Mouse (Mus musculus) forebrain, embryonic 12.5 days (tissue): ENCODE data around the gene Kcnj8. TPM values are rescaled to one million over a fixed set of nuclear protein-coding genes. Genes with fewer than 3 reads are reported as not detected.

ENCODE experiments used
- ATAC-seq: fragments of 200-750 bp; cut with Nextera tagmentation; 2 replicates; pipeline ENCODE4 v1.8.0; 2017; ENCODE audit warnings: moderate TSS enrichment; ENCODE audit not compliant: low FRiP score
- H3K27ac ChIP-seq: fragments of 300-500 bp; sonication (generic); 2 replicates; pipeline ENCODE4 v1.5.1; 2016; ENCODE audit warnings: mild to moderate bottlenecking
- H3K27me3 ChIP-seq: fragments of 300-500 bp; sonication (generic); 2 replicates; pipeline ENCODE4 v1.6.1; 2016; ENCODE audit warnings: mild to moderate bottlenecking
- H3K36me3 ChIP-seq: fragments of 300-500 bp; sonication (generic); replicated peaks from 2 replicates; pipeline ENCODE4 v1.6.1; 2016; ENCODE audit warnings: mild to moderate bottlenecking
- H3K4me1 ChIP-seq: fragments of 300-500 bp; sonication (generic); 2 replicates; pipeline ENCODE4 v1.6.1; 2016
- H3K4me2 ChIP-seq: fragments of 300-500 bp; sonication (generic); 2 replicates; pipeline ENCODE4 v1.6.1; 2016; ENCODE audit warnings: mild to moderate bottlenecking, moderate library complexity
- H3K4me3 ChIP-seq: fragments of 300-500 bp; sonication (generic); replicated peaks from 2 replicates; pipeline ENCODE4 v1.5.1; 2016; ENCODE audit warnings: mild to moderate bottlenecking
- H3K9ac ChIP-seq: fragments of 300-500 bp; sonication (generic); 2 replicates; pipeline ENCODE4 v1.6.1; 2016; ENCODE audit warnings: mild to moderate bottlenecking
- H3K9me3 ChIP-seq: fragments of 300-500 bp; sonication (generic); 2 replicates; pipeline ENCODE4 v1.6.1; 2016
- WGBS: fragments of 180-500 bp; shearing (Covaris S2); methylation state at CpG from one replicate; pipeline ENCODE4 v1.1.7; 2016; 5-methylcytosine and 5-hydroxymethylcytosine counted together
- polyA plus RNA-seq: library from polyadenylated mRNA; unstranded; fragments of >200 nt; fragmentation: Nextera tagmentation; extraction: Ambion mirVana; gene quantifications from 2 replicates; pipeline ENCODE4 v1.2.1, GENCODE M21; 2016

The Kcnj8 gene
- polyA plus RNA-seq, 1 experiment from 2014 or later = 5.5 TPM

DNA sequence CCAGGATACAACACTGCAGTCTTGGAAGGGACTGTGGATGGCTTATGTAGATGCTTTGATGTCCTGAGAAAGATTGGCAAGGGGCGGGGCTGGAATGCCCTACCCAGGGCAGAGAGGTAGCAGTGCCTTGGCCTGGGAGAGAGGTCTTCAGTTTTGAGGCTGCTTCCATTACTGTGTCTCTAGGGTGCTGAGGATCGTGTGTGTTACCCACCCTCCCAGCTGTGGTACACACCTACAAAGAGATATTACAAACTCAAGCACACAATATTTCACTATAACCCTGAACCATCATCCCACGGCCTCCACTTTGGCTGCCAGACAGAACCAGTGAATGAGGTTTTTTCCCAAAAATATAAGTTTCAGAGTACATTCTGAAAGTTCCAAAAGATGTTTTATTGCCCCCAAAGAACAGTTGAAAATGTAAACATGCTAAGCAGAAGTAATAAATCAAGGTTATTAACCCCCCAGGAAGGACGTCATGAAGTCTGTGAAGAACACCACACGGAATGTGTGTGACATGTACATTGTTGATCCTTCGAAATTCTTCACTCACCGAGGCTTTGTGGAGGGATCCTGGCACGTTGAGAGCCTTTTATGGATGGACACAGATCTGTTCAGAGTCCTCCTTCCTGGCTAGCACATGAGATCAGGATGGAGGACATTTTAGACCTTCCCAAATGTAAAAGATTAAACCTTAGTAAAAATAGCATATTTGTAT lies 29.2 kb downstream of the Kcnj8 start:
- Histone ChIP-seq H3K9me3 (no peaks in the 10 kb centered on the region), H3K27ac (no peak overlapping the region), H3K4me3 (no peak overlapping the region), H3K4me1 (no peaks in the 10 kb centered on the region), H3K9ac (no peak overlapping the region), H3K36me3 (no peaks in the 10 kb centered on the region), H3K4me2 (no peak overlapping the region), H3K27me3 (no peaks in the 10 kb centered on the region)
- ATAC-seq = no peak
- 87% methylated on average over 8 of the region's 8 CpGs for WGBS

DNA sequence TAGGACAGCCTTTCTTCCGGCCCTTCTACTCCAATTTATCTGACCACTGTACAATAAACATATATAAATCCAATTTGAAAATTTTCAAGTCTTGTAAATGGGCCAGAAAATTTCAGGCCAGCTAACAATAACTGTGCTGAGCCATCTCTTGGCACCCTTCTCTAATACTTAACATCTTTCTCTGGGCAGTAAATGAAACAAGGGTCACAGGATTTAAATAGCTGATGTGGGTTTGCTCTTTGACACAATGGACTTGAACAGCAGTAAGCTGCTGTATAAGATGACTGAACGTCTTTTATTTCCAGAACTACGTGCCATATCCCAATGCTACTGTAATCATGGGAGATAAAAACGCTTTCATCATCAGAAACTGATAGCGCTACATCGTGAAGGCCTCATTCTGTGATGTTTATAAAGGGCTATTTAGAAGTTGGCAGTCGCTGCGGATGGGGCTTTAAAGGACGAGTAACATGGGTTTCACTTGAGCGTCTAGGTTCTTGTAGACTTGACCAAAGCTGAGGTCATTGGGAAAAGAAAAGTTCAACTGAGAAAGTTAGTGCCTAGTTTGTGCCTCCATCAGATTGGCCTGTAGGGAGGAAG lies 30.8 kb downstream of the Kcnj8 start:
- no peak overlapping the region for H3K27ac ChIP-seq
- H3K4me2 ChIP-seq = no peak overlapping the region
- H3K4me1 ChIP-seq = no peaks in the 10 kb centered on the region
- H3K9ac ChIP-seq = no peak overlapping the region
- H3K4me3 ChIP-seq = no peak overlapping the region
- no peaks in the 10 kb centered on the region for H3K9me3 ChIP-seq
- H3K36me3 ChIP-seq = no peaks in the 10 kb centered on the region
- no peaks in the 10 kb centered on the region for H3K27me3 ChIP-seq
- ATAC-seq = no peak
- 90% methylated on average over 10 of the region's 10 CpGs for whole genome bisulfite sequencing

DNA sequence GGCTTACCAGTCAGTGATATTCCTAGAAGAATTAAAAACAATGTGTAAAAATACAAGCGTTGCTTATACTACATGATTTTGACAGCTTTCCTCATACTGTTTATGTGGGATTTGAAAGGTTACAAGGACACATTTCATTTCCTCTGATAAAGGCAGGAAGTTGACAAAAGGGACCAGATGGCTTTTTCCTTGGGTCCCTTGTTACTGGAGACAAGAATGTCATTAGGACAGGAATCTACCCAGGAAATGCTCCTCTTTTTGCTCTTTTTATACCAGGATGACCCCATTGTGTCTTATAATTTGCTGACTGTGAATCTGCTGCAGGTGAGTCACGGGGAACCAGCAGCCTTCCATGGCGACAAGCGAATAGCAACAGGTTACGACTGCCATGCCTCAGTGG lies 31.3 kb downstream of the Kcnj8 start:
- Histone ChIP-seq H3K27ac (no peak overlapping the region), H3K9me3 (no peaks in the 10 kb centered on the region), H3K4me3 (no peak overlapping the region), H3K27me3 (no peaks in the 10 kb centered on the region), H3K4me2 (no peak overlapping the region), H3K4me1 (no peaks in the 10 kb centered on the region), H3K36me3 (no peaks in the 10 kb centered on the region), H3K9ac (no peak overlapping the region)
- WGBS = 89% methylated on average over 5 of the region's 5 CpGs
- ATAC-seq = no peak

DNA sequence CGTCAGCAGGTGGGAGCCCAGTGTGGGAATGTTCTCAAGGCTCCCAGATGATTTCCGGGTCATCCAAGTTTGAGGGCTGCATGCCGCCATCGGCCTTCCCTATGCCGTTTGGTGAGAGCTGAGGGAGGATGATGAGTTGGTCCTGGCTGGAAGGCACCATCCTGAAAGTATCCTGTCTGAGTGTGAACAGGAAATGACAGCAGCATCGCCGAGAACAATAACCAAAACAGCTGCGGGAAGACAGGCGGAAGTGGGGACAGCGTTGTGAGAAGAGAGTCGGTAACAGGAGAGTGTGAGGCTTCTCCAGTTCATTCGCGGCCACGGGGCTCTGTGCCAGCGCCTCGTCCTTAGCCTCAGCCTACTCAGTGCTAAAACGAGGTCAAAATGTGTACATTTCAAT lies 32.9 kb downstream of the Kcnj8 start:
- Histone ChIP-seq H3K4me1 (no peaks in the 10 kb centered on the region), H3K27ac (no peak overlapping the region), H3K9me3 (no peaks in the 10 kb centered on the region), H3K4me2 (no peak overlapping the region), H3K27me3 (no peaks in the 10 kb centered on the region), H3K36me3 (no peaks in the 10 kb centered on the region), H3K4me3 (no peak overlapping the region), H3K9ac (no peak overlapping the region)
- 92% methylated on average over 17 of the region's 17 CpGs for WGBS
- ATAC-seq = no peak

- Histone ChIP-seq H3K4me2 (no peak overlapping the region), H3K9me3 (no peaks in the 10 kb centered on the region), H3K9ac (no peak overlapping the region), H3K27me3 (no peaks in the 10 kb centered on the region), H3K4me3 (no peak overlapping the region), H3K4me1 (no peaks in the 10 kb centered on the region), H3K36me3 (no peaks in the 10 kb centered on the region), H3K27ac (no peak overlapping the region)
- ATAC-seq = no peak
- 90% methylated on average over 5 of the region's 5 CpGs for WGBS
Observed at GRCm38 (mm10) chr6:142533412-142533811, 38.0 kb downstream of the Kcnj8 start.

GRCm38 (mm10) chr6:142532686-142533085 lies 38.7 kb downstream of the Kcnj8 start:
- no peaks in the 10 kb centered on the region for H3K9me3 ChIP-seq
- H3K27ac ChIP-seq = no peak overlapping the region
- WGBS = 96% methylated on average over 2 of the region's 2 CpGs
- no peak overlapping the region for H3K9ac ChIP-seq
- H3K4me2 ChIP-seq = no peak overlapping the region
- no peaks in the 10 kb centered on the region for H3K4me1 ChIP-seq
- H3K36me3 ChIP-seq = no peaks in the 10 kb centered on the region
- no peak overlapping the region for H3K4me3 ChIP-seq
- no peak for ATAC-seq
- no peaks in the 10 kb centered on the region for H3K27me3 ChIP-seq

- H3K4me3 ChIP-seq = no peak overlapping the region
- H3K27me3 ChIP-seq = no peaks in the 10 kb centered on the region
- H3K36me3 ChIP-seq = no peaks in the 10 kb centered on the region
- WGBS = 88% methylated on average over 15 of the region's 17 CpGs
- no peaks in the 10 kb centered on the region for H3K4me1 ChIP-seq
- no peak overlapping the region for H3K27ac ChIP-seq
- ATAC-seq = no peak
- H3K9ac ChIP-seq = no peak overlapping the region
- H3K9me3 ChIP-seq = no peaks in the 10 kb centered on the region
- H3K4me2 ChIP-seq = no peak overlapping the region
Observed at GRCm38 (mm10) chr6:142532141-142532540, 39.3 kb downstream of the Kcnj8 start.

GRCm38 (mm10) chr6:142530378-142530777 lies 41.0 kb downstream of the Kcnj8 start:
- no peak overlapping the region for H3K27ac ChIP-seq
- no peak overlapping the region for H3K4me2 ChIP-seq
- 84% methylated on average over 5 of the region's 5 CpGs for WGBS
- no peak overlapping the region for H3K4me3 ChIP-seq
- no peak overlapping the region for H3K9ac ChIP-seq
- H3K4me1 ChIP-seq = no peaks in the 10 kb centered on the region
- no peaks in the 10 kb centered on the region for H3K27me3 ChIP-seq
- no peak for ATAC-seq
- no peaks in the 10 kb centered on the region for H3K36me3 ChIP-seq
- H3K9me3 ChIP-seq = no peaks in the 10 kb centered on the region

- Histone ChIP-seq H3K9ac (no peak overlapping the region), H3K4me1 (no peaks in the 10 kb centered on the region), H3K27ac (no peak overlapping the region), H3K4me3 (no peak overlapping the region), H3K36me3 (no peaks in the 10 kb centered on the region), H3K9me3 (no peaks in the 10 kb centered on the region), H3K4me2 (no peak overlapping the region), H3K27me3 (no peaks in the 10 kb centered on the region)
- 85% methylated on average over 8 of the region's 8 CpGs for WGBS
- no peak for ATAC-seq
Observed at GRCm38 (mm10) chr6:142529680-142530079, 41.7 kb downstream of the Kcnj8 start.

DNA sequence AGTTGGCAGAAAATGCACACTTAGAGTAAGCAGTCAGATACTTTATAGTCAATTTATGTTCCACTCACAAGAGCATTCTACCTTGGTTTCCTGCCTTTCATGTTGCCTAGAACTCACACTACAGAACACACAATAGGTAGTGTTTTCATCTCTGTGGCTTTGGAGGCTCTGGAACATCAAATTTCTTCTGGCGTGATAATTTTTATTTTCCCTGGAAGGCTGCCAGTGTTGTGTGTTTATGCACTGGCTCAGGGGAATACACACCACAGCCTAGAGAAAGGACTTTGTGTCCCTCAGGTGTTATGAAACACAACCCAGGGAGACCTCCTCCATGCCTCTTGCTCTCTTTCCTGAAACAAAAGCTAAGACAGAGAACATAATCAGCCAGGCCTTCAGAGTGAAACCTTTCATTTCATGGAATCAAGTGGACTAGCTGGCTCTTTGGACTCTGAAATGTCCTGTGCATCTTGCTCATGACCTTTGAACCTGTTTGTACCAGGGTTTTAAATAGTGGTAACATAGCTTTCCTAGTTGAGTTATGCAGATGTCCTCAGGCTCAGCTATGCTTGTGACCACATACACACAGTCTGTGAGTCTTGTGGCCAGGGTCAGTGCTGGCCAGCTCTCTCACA lies 43.4 kb downstream of the Kcnj8 start:
- no peaks in the 10 kb centered on the region for H3K4me1 ChIP-seq
- H3K4me2 ChIP-seq = no peak overlapping the region
- H3K9me3 ChIP-seq = no peaks in the 10 kb centered on the region
- no peaks in the 10 kb centered on the region for H3K27me3 ChIP-seq
- no peak overlapping the region for H3K27ac ChIP-seq
- WGBS = 74% methylated on average over 1 of the region's 1 CpGs
- ATAC-seq = no peak
- H3K9ac ChIP-seq = no peak overlapping the region
- H3K36me3 ChIP-seq = no peaks in the 10 kb centered on the region
- no peak overlapping the region for H3K4me3 ChIP-seq

DNA sequence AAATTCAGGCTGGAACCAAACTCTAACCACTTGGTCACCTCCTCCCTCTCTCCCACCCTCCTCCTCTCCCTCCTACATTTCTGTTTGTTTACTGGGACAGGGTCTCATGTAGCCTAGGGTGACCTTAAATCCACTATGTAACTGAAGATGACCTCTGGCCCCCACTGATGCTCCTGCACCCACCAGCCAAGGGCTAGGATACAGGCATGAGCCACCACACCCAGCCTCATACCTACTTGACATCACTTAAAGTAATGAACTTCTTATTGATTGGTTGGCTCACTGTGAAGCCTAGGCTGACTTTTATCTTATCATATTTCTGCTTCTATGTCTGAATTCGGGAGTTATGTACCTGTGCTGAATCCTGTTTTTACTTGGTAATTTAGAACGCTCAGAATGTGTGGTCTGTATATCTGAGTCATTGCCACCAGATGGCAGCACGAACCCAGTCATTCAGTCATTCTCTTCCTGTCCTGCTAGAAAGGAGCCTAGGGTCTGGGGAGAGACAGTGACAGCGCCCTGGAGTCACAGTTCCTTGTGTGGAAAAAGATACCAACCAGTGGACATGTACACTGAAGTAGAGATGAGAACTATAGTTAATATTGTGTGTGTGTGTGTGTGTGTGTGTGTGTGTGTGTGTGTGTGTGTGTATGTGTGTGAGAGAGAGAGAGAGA lies 46.6 kb downstream of the Kcnj8 start:
- Histone ChIP-seq H3K4me2 (no peak overlapping the region), H3K27ac (no peak overlapping the region), H3K36me3 (no peaks in the 10 kb centered on the region), H3K27me3 (no peaks in the 10 kb centered on the region), H3K4me3 (no peak overlapping the region), H3K9ac (no peak overlapping the region), H3K4me1 (no peaks in the 10 kb centered on the region), H3K9me3 (no peaks in the 10 kb centered on the region)
- ATAC-seq = peak; percentile 73
- 12% methylated on average over 4 of the region's 4 CpGs for WGBS

GRCm38 (mm10) chr6:142521591-142522110 lies 49.8 kb downstream of the Kcnj8 start:
- H3K27me3 ChIP-seq = no peaks in the 10 kb centered on the region
- no peak overlapping the region for H3K27ac ChIP-seq
- no peaks in the 10 kb centered on the region for H3K36me3 ChIP-seq
- ATAC-seq = no peak
- no peaks in the 10 kb centered on the region for H3K4me1 ChIP-seq
- H3K9me3 ChIP-seq = no peaks in the 10 kb centered on the region
- H3K9ac ChIP-seq = no peak overlapping the region
- H3K4me3 ChIP-seq = no peak overlapping the region
- WGBS = 84% methylated on average over 12 of the region's 12 CpGs
- H3K4me2 ChIP-seq = no peak overlapping the region
